Mouse (Mus musculus): ENCODE measurements around the gene Elavl1.

DNA sequence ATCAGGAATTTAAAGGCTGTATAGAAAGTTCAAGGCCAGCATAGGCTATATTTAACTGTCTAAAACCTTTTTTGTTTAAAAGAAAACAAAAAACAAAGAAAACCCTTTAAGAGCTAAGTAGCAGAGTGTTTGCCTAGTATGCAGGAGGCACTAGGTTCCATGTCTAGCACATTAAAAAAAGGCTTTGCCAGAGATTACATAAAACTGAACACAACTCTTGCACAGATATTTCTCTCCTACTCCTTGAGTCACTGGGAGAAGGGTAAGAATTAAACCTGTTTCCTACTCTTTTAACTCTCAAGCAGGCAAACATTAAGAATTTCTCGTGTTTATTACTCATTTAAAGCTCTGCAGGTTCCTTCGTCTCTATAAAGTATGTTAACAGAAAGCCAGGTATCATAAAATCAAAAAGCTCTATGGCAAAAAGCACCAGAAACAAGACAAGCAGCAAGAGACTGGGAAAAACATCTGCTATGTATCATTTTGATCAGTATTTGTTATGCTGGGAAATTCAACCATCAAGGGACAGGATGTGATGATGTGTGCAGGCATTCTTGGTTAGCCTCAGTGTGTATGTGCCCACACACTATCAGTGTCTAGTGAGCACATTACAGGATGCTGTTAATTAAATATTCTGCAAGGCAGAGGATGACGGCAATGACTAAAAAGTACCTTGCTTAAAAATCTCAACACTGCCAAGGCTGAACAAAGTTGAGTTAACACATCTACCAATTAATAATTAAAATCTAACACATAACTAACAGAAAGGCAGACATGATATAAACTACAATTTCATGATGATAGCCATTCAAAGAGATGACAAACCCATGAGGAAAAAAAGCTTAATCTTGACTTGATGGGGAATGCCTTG lies 11.7 kb downstream of the Elavl1 start:
- TF ChIP-seq CTCF (IDR thresholded peaks at IDR 0.05) (no peak), EP300 (IDR thresholded peaks at IDR 0.05) (no peak)

All from lung, postnatal 0 days (tissue).